In genomic region chr19:53362967-53363366, GRCm38 (mm10) we compare ENCODE assay signal across 9 mouse cellular contexts. TPM values are rescaled to one million over a fixed set of nuclear protein-coding genes. Genes with fewer than 3 reads are reported as not detected.
A peak's percentile ranks its signal among the peaks of the same experiment; 100 is the strongest.
DNase-seq lines count a peak whose midpoint lies in the region; ATAC-seq and TF ChIP-seq lines count a peak whose summit lies in the region.
"Had no signal": no experiment of that assay in that cellular context is flagged by ENCODE, and none has a peak within 500 bp of the region (broad histone marks: within the 10 kb centered on the region; RNA-seq: fewer than 3 reads in every experiment).

No protein-coding gene starts in this region.

- no peak overlapping the region for H3K4me3 ChIP-seq in layer of hippocampus, adult 2 months
- no peak overlapping the region for H3K4me3 ChIP-seq in G1E (ENCODE audit: low read depth, low read length)
- H3K4me3 ChIP-seq: midbrain, embryonic 12.5 days had no signal

- no peaks in the 10 kb centered on the region for H3K9me3 ChIP-seq in G1E (replicated peaks)
- H3K9me3 ChIP-seq: midbrain, embryonic 12.5 days had no signal

- peaks cover 4% of the 10 kb centered on the region for H3K4me1 ChIP-seq in G1E (ENCODE audit: insufficient read depth, low read depth, low read length)

- H3K36me3 ChIP-seq in G1E (replicated peaks), result peaks cover 23% of the 10 kb centered on the region

- peak; percentile 73 for TF ChIP-seq CTCF in layer of hippocampus, adult 2 months (conservative IDR thresholded peaks at IDR 0.05)
- peak; percentile 43; the same call in 1 of the 2 replicates for TF ChIP-seq CTCF in G1E (IDR thresholded peaks at IDR 0.05; ENCODE audit: low read depth, low read length)

- ATAC-seq in G1E (ENCODE audit: extremely low read depth, insufficient number of reproducible peaks, low FRiP score, poor library complexity, severe bottlenecking), result no peak

- H3K27ac ChIP-seq in layer of hippocampus, adult 2 months, result peak overlapping the region; percentile 39; the same call in 1 of the 2 replicates
- H3K27ac ChIP-seq: midbrain, embryonic 12.5 days had no signal

- intact Hi-C loops in left cerebral cortex, postnatal 25 days (cut with DNase I), result no loop called here

- no peaks in the 10 kb centered on the region for H3K27me3 ChIP-seq in G1E (ENCODE audit: insufficient read depth, low read length)
- H3K27me3 ChIP-seq: midbrain, embryonic 12.5 days had no signal

- DNase-seq in layer of hippocampus, adult 2 months (ENCODE audit: low spot score in 2 of 2), result no peak
- no peak for DNase-seq in layer of hippocampus, adult 18-20 months (ENCODE audit: low spot score in 2 of 2)
- no peak for DNase-seq in G1E (ENCODE audit: low spot score)
- DNase-seq in c-Kit-positive CD71-positive TER-119-negative erythroid progenitor cells, embryonic 14.5 days (ENCODE audit: low read depth), result peak; percentile 43
- DNase-seq in lung, postnatal 36 days, result peak; percentile 22
- DNase-seq in neural tube, embryonic 10.5 days (ENCODE audit: extremely low spot score, low spot score), result no peak
- no peak for DNase-seq in left cerebral cortex, postnatal 25 days (ENCODE audit: low spot score in 2 of 2)
- no peak for DNase-seq in layer of hippocampus, postnatal 14 days (ENCODE audit: low spot score in 2 of 2)

RNA-seq across cellular contexts. Expression of gene Gm10197, which starts 8.6 kb away (rescaled TPM):
- total RNA-seq in layer of hippocampus, adult 2 months (2021), result not detected
- not detected for total RNA-seq in layer of hippocampus, adult 18-20 months (2021)
- total RNA-seq in G1E (2014; fragmentation: Nextera tagmentation), result not detected in 2 replicates
- total RNA-seq in G1E (2017), result 6.6 TPM in 1 of 2 replicates, not detected in the other
- polyA plus RNA-seq in G1E (2012), result not detected in 2 replicates
- total RNA-seq in left cerebral cortex, postnatal 25 days (2021), result not detected
- not detected for total RNA-seq in layer of hippocampus, postnatal 14 days (2021)
- polyA plus RNA-seq: midbrain, embryonic 12.5 days had no signal

RNA-seq across cellular contexts. Expression of gene Smndc1, which starts 27.4 kb away (rescaled TPM):
- 10 to 100 TPM; 39.9 to 40.7 TPM for total RNA-seq in layer of hippocampus, adult 2 months (2021)
- 10 to 100 TPM; 41.4 to 42.4 TPM for total RNA-seq in layer of hippocampus, adult 18-20 months (2021)
- total RNA-seq in G1E (2014; fragmentation: Nextera tagmentation) (96.5 and 105 TPM in 2 replicates), G1E (2017) (44.9 and 47.7 TPM in 2 replicates)
- polyA plus RNA-seq in G1E (2012), result 181 and 267 TPM in 2 replicates
- 10 to 100 TPM; 36.6 to 37.6 TPM for total RNA-seq in left cerebral cortex, postnatal 25 days (2021)
- 10 to 100 TPM; 34.9 to 36.8 TPM for total RNA-seq in layer of hippocampus, postnatal 14 days (2021)

RNA-seq across cellular contexts. Expression of gene Mxi1, which starts 52.6 kb away (rescaled TPM):
- total RNA-seq in layer of hippocampus, adult 2 months (2021), result 10 to 100 TPM; 62.8 to 68.6 TPM
- 10 to 100 TPM; 66.9 to 77.8 TPM for total RNA-seq in layer of hippocampus, adult 18-20 months (2021)
- 45.8 and 74.6 TPM in 2 replicates for total RNA-seq in G1E (2014; fragmentation: Nextera tagmentation)
- total RNA-seq in G1E (2017), result 43.0 and 47.1 TPM in 2 replicates
- polyA plus RNA-seq in G1E (2012), result 20.5 and 23.4 TPM in 2 replicates
- 10 to 100 TPM; 84.1 to 84.2 TPM for total RNA-seq in left cerebral cortex, postnatal 25 days (2021)
- 10 to 100 TPM; 61.0 to 67.0 TPM for total RNA-seq in layer of hippocampus, postnatal 14 days (2021)

Comparison
In these comparisons a context has a peak if more than half of its experiments do, and no peak if none do; other contexts are left out.
1. DNase-seq: peak in c-Kit-positive CD71-positive TER-119-negative erythroid progenitor cells, embryonic 14.5 days (single experiment) and lung, postnatal 36 days (single experiment); none in layer of hippocampus, adult 2 months (0 of 2), layer of hippocampus, adult 18-20 months (0 of 2), G1E (single experiment), neural tube, embryonic 10.5 days (single experiment), left cerebral cortex, postnatal 25 days (0 of 2) and layer of hippocampus, postnatal 14 days (0 of 2).